Mouse (Mus musculus) cerebellum, adult 9-10 months (tissue): Measurements from ENCODE around the gene Cntnap2.
"Not testable (repeated sequence)": the region's sequence is repeated elsewhere in the genome, so short reads cannot be mapped to it uniquely, and the experiment has no call there.

Experiments used
- DNase-seq: peaks from one replicate; pipeline ENCODE4 v3.0.0; 2022

Gene Cntnap2

GRCm38 (mm10) chr6:47256918-47257506, 2197.9 kb downstream of the Cntnap2 start:
- DNase-seq = no peak

- DNase-seq = no peak
Measured at GRCm38 (mm10) chr6:47259626-47260114, 2200.5 kb downstream of the Cntnap2 start.

DNA sequence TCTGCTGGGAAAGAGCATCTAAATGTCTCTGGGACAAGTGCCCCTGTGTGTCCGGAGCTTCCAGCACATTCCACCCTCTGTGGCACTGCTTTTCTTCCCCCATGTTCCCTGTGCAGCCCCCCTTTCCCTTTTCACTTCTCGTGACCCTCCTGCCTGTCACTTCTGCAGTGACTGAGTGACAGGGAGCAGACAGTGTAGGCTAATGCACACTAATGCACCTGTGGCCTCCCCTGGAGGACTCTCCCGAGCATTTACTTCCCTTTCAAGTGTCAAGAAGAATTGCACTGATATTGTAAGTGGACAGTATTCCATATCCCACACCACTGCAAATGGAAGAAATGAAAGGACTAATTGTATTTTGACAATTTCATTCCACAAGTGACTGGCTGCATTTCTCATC, 2208.1 kb downstream of the Cntnap2 start:
- no peak for DNase-seq

DNA sequence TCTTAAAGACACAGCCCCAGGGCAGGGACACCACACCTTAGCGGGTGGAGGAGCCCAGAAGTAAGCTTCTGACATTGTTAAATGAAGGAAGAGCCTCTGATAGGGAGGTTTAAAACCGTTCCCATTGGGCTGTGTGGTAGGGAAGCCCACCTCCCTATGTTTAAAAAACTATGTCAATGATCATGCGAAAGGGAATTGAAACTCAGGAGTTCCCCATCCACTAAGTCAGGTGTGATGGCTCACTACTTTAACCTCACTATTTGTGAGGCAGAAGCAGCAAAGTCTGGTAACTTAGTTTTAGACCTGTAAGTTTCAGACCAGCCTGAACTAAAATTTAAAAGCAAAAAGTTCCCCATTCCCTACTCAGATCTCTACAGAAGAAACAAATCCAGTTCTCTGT, 2210.3 kb downstream of the Cntnap2 start:
- DNase-seq = no peak

- DNase-seq = no peak
Measured at GRCm38 (mm10) chr6:47271576-47271975, 2212.4 kb downstream of the Cntnap2 start.

- DNase-seq = no peak
Measured at GRCm38 (mm10) chr6:47272606-47273575, 2213.7 kb downstream of the Cntnap2 start.

- no peak for DNase-seq
Measured at GRCm38 (mm10) chr6:47275065-47275464, 2215.9 kb downstream of the Cntnap2 start.

DNA sequence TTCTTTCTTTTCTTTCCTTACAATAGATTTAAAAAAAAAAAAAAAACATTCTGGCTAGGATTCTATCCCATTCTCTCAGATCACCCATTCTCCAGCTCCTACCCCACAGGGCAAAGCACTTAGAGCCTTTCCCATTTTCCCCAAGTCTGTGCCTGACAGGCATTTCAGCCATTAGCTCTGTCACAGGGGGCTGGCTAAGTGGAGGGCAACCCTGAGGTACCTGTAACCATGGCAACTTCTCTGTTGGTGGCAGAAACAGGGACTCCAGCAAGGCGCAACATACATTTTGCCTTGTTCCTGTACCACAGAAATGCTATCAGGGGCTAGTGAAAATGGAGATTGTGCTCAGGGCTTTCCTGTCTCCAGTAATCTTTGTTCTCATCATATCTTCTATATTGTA, 2220.0 kb downstream of the Cntnap2 start:
- DNase-seq = no peak

DNA sequence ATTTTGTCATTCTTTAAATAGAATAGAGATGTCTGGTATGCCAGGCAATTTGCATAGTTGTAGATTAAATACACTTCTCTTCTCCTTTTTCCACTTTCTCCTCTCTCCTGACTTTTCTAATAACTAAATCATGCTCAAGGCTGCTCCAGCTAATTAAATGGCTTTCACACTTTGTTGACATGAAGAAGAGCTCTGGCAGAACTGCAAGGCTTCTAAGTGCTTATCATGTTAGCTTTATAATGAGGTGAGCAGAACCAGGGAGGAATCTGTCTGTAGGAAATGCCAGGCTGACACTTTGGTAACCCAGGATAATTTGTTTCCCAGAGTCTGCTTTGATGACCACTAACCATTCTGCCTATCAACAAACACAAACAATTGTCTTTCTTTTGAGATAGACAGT, 2222.4 kb downstream of the Cntnap2 start:
- DNase-seq = no peak

- no peak for DNase-seq
Measured at GRCm38 (mm10) chr6:47284794-47285193, 2225.6 kb downstream of the Cntnap2 start.

GRCm38 (mm10) chr6:47285742-47286141, 2226.6 kb downstream of the Cntnap2 start:
- DNase-seq = no peak

DNA sequence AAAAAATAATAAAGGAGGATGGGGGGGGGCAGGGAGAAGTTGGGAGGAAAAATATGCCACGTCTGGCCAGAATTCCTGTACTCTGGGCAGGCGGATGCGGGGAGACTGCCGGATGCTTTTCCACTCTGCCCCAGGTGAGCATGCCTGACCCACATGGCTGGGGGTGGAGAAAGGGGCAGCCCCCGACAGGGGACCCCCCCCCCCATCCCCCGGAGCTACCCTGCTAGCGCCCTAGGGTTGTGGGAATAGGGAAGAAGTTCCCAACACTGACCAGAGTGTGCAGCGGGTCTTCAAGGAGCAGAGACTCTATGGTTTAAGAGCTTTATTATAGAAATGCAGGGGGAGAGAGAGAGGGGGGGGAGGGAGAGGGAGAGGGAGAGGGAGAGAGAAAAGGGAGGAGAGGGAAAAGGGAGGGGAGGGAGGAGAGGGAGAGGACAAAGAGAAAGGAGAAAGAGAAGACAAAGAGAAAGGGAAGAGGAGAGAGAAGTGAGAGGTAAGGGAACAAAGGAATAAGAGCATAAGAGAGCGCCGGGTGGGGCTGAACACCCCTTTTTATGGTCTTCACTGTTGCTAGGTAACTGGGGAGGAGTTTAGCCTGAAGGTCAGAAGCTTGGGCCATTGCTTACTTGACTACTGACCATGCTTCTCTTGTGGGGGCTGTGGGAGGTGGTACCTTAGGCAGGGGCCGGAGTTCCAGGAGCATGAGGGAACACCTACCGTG, 2227.2 kb downstream of the Cntnap2 start:
- DNase-seq = not testable (repeated sequence)

GRCm38 (mm10) chr6:47287722-47288121, 2228.6 kb downstream of the Cntnap2 start:
- DNase-seq = no peak

- no peak for DNase-seq
Measured at GRCm38 (mm10) chr6:47291973-47292372, 2232.8 kb downstream of the Cntnap2 start.

DNA sequence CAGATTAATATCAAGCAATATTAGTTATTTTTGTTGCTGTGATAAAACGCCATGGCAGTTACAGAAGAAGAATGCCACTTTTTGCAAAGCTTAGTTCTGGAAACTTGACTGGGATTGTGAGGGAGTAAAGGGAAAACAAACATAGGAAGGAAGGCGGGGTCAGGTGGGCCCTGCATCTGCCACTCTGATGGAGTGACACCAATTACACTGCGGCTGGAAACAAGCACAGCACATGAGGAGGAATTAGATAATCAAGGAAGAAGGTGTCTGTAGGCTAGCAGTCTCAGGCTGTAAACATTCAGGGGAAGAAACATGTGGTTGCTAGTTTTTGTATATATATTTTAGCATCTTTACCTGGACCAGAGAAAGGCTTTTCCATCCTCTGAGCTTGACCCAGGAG, 2233.3 kb downstream of the Cntnap2 start:
- no peak for DNase-seq

DNA sequence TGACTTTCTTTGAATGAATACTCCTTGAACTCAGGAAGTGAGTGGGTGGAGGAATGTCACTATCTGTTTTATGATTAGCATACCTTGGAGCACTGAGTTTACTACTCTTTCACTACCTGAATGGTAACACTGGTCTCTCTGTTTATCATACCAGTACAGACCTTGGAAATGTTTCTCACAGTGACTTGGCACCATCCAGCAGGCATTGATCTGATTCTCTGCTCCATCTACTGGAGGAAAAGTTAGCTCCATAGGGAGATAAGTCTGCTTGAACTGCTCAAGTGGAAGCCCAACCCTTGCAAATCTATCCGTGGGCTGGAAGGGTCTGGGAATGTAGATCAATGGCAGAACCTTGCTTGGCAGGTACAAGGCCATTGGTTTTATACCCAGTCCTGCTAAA, 2235.3 kb downstream of the Cntnap2 start:
- no peak for DNase-seq

GRCm38 (mm10) chr6:47304848-47305490, 2245.8 kb downstream of the Cntnap2 start:
- no peak for DNase-seq

- no peak for DNase-seq
Measured at GRCm38 (mm10) chr6:47306065-47306798, 2247.1 kb downstream of the Cntnap2 start.

DNA sequence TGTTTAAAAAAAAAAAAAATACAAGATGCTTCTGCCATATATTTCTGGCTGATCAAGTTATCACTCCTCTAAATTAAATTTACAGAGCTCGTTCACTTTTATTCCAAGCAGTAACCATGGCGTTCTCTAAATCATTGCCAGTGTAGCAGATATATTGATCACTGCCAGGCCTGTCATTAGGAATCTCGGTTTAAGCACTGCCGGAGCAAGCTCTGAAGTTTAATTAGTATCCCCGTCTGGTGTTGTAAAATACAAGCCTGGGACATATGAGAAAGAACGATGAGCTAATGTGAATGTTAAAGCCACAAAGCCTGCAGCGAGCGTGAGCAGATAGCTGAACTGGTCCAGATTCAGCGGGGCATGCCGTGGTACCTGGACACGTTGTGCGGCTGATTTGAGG, 2247.8 kb downstream of the Cntnap2 start:
- no peak for DNase-seq

- peak; percentile 68 for DNase-seq
Measured at GRCm38 (mm10) chr6:47314507-47315334, 2255.6 kb downstream of the Cntnap2 start.

GRCm38 (mm10) chr6:47315454-47315853, 2256.3 kb downstream of the Cntnap2 start:
- no peak for DNase-seq
